Mouse (Mus musculus): Measurements from ENCODE around the gene Micu2. TPM values are rescaled to one million over a fixed set of nuclear protein-coding genes. Genes with fewer than 3 reads are reported as not detected.
"Not testable (repeated sequence)": the region's sequence is repeated elsewhere in the genome, so short reads cannot be mapped to it uniquely, and the experiment has no call there.

The Micu2 gene
- total and polyA plus RNA-seq, 3 experiments, result 61.3 to 173 (median 65.1) TPM

DNA sequence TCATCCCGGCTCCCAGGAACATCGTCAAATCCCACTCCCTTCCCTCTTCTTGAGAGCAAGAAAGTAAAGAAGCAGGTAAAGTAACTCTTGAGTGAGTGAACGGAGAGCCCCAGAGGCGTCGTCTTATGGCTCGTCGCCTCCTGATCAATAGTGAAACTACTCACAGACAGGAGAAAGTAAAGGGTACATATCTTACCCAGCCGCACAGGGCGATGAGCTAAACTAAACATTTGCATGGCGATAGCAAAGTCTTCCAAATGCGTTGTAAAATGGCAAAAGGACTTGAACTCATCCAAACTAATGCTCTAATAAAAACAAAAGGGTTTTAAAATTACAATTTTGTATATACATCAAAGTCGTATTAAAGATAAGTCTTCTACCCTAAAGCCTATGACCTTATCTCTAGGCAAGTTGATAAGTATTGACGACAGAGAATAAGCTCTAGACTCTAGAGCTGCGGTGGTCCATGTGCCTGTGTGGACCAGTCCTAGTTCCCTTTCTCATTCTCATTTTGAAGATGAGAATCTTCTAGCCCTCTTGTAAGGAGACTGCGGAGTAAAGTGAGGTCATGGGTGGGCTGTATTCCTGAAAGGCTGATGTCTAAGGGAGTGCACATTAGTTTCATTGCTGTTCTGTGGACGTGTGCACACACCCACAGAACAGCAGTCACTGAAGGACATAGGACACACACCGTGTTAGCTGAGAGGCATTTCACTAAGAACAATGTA, 79.8 kb downstream of the Micu2 start:
- H3K9ac ChIP-seq (ENCODE audit: control insufficient read depth, low read depth, low read length, poor library complexity, severe bottlenecking), result no peak overlapping the region
- TF ChIP-seq ZC3H11A (IDR thresholded peaks at IDR 0.05; ENCODE audit: low read depth, low read length) (no peak), NRF1 (IDR thresholded peaks at IDR 0.05; ENCODE audit: insufficient read depth, low read depth, low read length, poor library complexity, severe bottlenecking) (no peak), MYC (IDR thresholded peaks at IDR 0.05; ENCODE audit: low read depth, low read length) (no peak), ZMIZ1 (IDR thresholded peaks at IDR 0.05; ENCODE audit: low read depth, low read length) (no peak)
- no peaks in the 10 kb centered on the region for H3K79me2 ChIP-seq (ENCODE audit: control insufficient read depth, insufficient read depth, low read length, poor library complexity)
- no peak overlapping the region for H3K4me3 ChIP-seq (ENCODE audit: control insufficient read depth in 1 of 2, insufficient read depth in 1 of 2, low read depth in 2 of 2, low read length in 2 of 2)
- no peak overlapping the region for H3K27ac ChIP-seq (ENCODE audit: control insufficient read depth, low read depth, low read length)
- H3K27me3 ChIP-seq (ENCODE audit: control insufficient read depth in 1 of 2, insufficient read depth in 2 of 2, low read length in 2 of 2), result no peaks in the 10 kb centered on the region
- H3K9me3 ChIP-seq (replicated peaks; ENCODE audit: insufficient read depth, low read length), result no peaks in the 10 kb centered on the region
- H3K4me1 ChIP-seq (ENCODE audit: control insufficient read depth in 1 of 2, insufficient read depth in 2 of 2, low read length in 2 of 2), result no peaks in the 10 kb centered on the region
- no peak for DNase-seq (ENCODE audit: low read depth, low spot score)
- H3K36me3 ChIP-seq (ENCODE audit: control insufficient read depth in 1 of 2, insufficient read depth in 2 of 2, low read length in 2 of 2), result peaks cover 0 to 8% of the 10 kb centered on the region in 2 experiments; a peak in 2 of 4 replicates

DNA sequence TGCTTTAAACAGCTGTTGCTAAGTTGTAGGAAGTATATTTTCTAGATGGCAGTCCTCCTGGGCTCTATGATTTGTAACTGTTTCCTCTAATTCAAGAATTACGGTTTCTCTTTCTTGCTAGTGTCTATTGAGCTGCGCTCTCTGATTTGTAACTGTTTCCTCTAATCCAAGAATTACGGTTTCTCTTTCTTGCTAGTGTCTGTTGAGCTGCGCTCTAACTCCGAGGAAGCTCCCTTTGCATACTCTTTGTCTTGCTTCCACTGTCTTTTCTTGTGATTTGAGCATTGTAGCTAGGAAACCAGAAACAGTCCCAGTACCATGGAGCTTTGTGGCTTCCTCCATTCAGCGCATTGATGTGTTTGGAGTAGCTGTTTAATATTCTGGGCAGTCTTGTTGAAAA, 83.7 kb downstream of the Micu2 start:
- H3K27ac ChIP-seq (ENCODE audit: control insufficient read depth, low read depth, low read length), result no peak overlapping the region
- no peaks in the 10 kb centered on the region; a peak in 1 of 4 replicates for H3K36me3 ChIP-seq (ENCODE audit: control insufficient read depth in 1 of 2, insufficient read depth in 2 of 2, low read length in 2 of 2)
- H3K4me1 ChIP-seq (ENCODE audit: control insufficient read depth in 1 of 2, insufficient read depth in 2 of 2, low read length in 2 of 2), result peaks cover 5 to 7% of the 10 kb centered on the region in 2 experiments; a peak in 3 of 4 replicates
- TF ChIP-seq RCOR1 (IDR thresholded peaks at IDR 0.05; ENCODE audit: low read depth, low read length) (no peak), UBTF (IDR thresholded peaks at IDR 0.05; ENCODE audit: borderline replicate concordance, insufficient read depth, low read depth, low read length) (no peak), CHD2 (IDR thresholded peaks at IDR 0.05; ENCODE audit: low read length) (no peak), ZMIZ1 (IDR thresholded peaks at IDR 0.05; ENCODE audit: low read depth, low read length) (no peak), NRF1 (IDR thresholded peaks at IDR 0.05; ENCODE audit: insufficient read depth, low read depth, low read length, poor library complexity, severe bottlenecking) (no peak), MAX (IDR thresholded peaks at IDR 0.05; ENCODE audit: low read length) (no peak), POLR2A (IDR thresholded peaks at IDR 0.05; ENCODE audit: control insufficient read depth in 1 of 2, insufficient read depth in 1 of 2, low read depth in 1 of 2, low read length in 2 of 2, poor library complexity in 1 of 2) (no peak), HCFC1 (IDR thresholded peaks at IDR 0.05; ENCODE audit: low read depth, low read length) (no peak)
- no peaks in the 10 kb centered on the region for H3K9me3 ChIP-seq (replicated peaks; ENCODE audit: insufficient read depth, low read length)
- no peaks in the 10 kb centered on the region for H3K79me2 ChIP-seq (ENCODE audit: control insufficient read depth, insufficient read depth, low read length, poor library complexity)
- H3K27me3 ChIP-seq (ENCODE audit: control insufficient read depth in 1 of 2, insufficient read depth in 2 of 2, low read length in 2 of 2), result no peaks in the 10 kb centered on the region
- no peak overlapping the region for H3K9ac ChIP-seq (ENCODE audit: control insufficient read depth, low read depth, low read length, poor library complexity, severe bottlenecking)
- H3K4me3 ChIP-seq (ENCODE audit: control insufficient read depth in 1 of 2, insufficient read depth in 1 of 2, low read depth in 2 of 2, low read length in 2 of 2), result no peak overlapping the region
- no peak for DNase-seq (ENCODE audit: low read depth, low spot score)

- Histone ChIP-seq H3K4me3 (ENCODE audit: control insufficient read depth in 1 of 2, insufficient read depth in 1 of 2, low read depth in 2 of 2, low read length in 2 of 2) (peak overlapping the region; percentile 17 to 75; a peak in 3 of 4 replicates), H3K4me1 (ENCODE audit: control insufficient read depth in 1 of 2, insufficient read depth in 2 of 2, low read length in 2 of 2) (peaks cover 17 to 19% of the 10 kb centered on the region in 2 experiments)
- not testable (repeated sequence) for H3K9ac ChIP-seq (ENCODE audit: control insufficient read depth, low read depth, low read length, poor library complexity, severe bottlenecking); H3K79me2 ChIP-seq (ENCODE audit: control insufficient read depth, insufficient read depth, low read length, poor library complexity); H3K27me3 ChIP-seq (ENCODE audit: control insufficient read depth in 1 of 2, insufficient read depth in 2 of 2, low read length in 2 of 2); H3K36me3 ChIP-seq (ENCODE audit: control insufficient read depth in 1 of 2, insufficient read depth in 2 of 2, low read length in 2 of 2); H3K27ac ChIP-seq (ENCODE audit: control insufficient read depth, low read depth, low read length); H3K9me3 ChIP-seq (replicated peaks; ENCODE audit: insufficient read depth, low read length)
- TF ChIP-seq ZNF384 (IDR thresholded peaks at IDR 0.05; ENCODE audit: low read depth, low read length), result peak; percentile 74
- peak; percentile 71 for DNase-seq (ENCODE audit: low read depth, low spot score)
Measured at GRCm38 (mm10) chr14:57912211-57913007, 86.7 kb downstream of the Micu2 start.
